Mouse (Mus musculus) heart, postnatal 25 days (tissue): ENCODE data around the gene N4bp2. TPM values are rescaled to one million over a fixed set of nuclear protein-coding genes. Genes with fewer than 3 reads are reported as not detected.

Source experiments
- DNase-seq: peaks from one replicate; pipeline ENCODE4 v3.0.0; 2022; ENCODE audit warnings: low spot score
- intact Hi-C: fragments of 180-260 bp; cut with DNase I; formaldehyde crosslinking; loops from one replicate; pipeline ENCODE4 v1.15.1; 2025
- total RNA-seq, 2 experiments: library from RNA; stranded (reverse); gene quantifications; 2 replicates each; pipeline ENCODE4 v1.2.3; 2021

N4bp2 gene
- total RNA-seq, 2 experiments from 2014 or later, result 15.7 to 15.9 TPM

DNA sequence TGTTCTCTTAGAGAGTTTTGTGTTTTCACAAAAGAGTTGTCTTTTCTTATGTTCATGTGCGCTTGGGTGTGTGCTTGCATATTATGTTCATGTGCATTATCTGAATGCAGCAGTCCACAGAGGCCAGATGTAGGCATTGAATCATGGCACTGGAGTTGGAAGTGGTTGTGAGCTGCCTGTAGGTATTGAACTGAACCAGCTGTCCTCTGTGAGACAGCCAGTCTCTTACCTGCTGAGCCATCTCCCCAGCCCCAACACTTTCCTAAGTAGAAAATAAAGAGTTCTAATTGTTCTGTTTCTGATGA is 32.6 kb downstream of the N4bp2 start:
- intact Hi-C loops, result no loop called here
- DNase-seq, result no peak

DNA sequence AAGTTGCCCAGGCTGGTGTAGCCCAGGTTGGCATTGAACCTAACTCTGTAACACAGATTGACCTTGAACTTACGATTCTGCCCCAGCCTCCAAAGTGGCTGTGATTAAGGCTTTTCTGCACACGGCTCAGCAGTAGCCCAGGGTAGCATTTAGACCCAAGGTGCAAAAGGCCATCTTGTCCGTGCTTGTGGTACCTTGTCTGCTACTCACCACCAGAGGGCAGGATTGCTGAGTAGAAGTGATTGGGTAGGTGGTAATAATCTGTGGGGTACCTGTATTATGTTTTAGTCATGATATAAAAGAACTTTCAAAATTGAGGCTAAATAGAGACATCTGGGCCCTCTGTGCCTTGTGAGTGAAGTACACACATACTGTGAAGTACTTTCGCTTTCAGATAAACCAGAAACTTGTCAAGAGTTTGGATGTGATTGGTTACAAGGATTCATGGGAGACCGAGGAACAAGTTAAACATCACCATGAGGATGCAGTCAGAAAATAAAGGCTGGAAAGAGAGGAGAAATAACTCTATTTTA is 60.3 kb downstream of the N4bp2 start:
- intact Hi-C loops, result loop anchor here (1.0 kb wide), 1 partner anchor 115 kb away; no protein-coding TSS in a partner anchor
- no peak for DNase-seq

DNA sequence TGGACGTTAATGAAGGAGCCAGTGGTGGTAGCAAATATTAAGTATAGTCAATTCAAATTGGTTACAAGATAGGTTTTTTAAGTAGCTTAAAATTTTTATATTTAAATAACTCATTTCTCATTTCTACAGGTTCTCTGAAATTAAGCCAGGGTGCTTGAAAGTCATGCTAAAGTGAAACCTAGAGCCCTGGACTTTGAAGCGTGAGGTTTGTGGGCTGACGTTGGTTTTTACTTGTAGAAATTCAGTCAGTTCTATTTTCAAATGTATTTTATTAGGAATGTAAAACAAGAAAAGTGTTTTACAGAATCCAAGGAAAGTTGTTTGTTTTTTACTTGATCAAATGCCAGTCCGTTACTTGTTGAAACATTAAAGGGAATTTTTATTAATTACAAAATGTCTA is 63.2 kb downstream of the N4bp2 start:
- intact Hi-C loops, result no loop called here
- no peak for DNase-seq

GRCm38 (mm10) chr5:65827102-65827501 is 63.8 kb downstream of the N4bp2 start:
- no peak for DNase-seq
- intact Hi-C loops, result no loop called here

GRCm38 (mm10) chr5:65828261-65828660 is 64.9 kb downstream of the N4bp2 start:
- intact Hi-C loops, result no loop called here
- no peak for DNase-seq

DNA sequence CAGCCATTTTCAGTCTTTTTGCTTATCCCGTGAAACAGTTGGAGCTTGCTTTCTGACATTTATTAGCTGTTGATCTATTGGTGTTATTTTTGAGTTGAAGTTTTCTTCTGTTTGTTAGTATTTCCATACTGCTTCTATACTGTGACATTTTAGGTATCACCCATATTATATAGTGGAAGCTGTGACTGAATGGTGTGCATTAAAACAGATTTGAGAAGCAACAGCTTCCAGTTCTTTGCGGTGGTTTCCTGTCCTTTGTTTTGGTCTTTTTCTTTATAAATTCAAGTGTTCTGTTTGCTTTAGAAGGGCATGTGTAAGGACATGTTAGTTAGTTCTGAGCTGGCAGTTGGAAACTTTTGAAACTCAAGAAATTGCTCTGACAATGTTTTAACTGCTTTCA is 65.7 kb downstream of the N4bp2 start:
- DNase-seq, result no peak
- intact Hi-C loops, result no loop called here

GRCm38 (mm10) chr5:65831917-65832618 is 68.7 kb downstream of the N4bp2 start:
- no peak for DNase-seq
- intact Hi-C loops, result no loop called here

- no peak for DNase-seq
- intact Hi-C loops, result no loop called here
These were observed 69.8 kb downstream of the N4bp2 start for GRCm38 (mm10) chr5:65833092-65833491.

- intact Hi-C loops, result no loop called here
- DNase-seq, result no peak
These were observed 70.6 kb downstream of the N4bp2 start for GRCm38 (mm10) chr5:65833766-65834498.

DNA sequence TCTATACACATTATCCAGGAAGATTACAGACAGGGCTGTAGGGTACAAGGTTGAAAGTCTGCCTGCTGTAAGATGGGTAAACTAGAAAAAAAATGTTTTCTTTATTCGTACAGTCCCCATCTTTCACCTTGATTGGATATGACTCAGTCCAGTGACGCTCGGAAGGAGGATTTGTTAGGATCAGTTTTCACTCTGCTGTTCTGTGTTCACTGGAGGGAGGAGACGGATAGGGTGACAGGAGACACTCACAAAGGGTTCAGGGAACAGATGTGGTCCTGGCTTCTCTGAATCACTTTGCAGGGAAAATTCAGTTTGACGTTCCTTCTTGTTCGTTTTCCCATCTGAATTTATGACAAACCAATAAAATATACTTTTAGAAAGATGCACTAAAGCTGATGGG is 74.7 kb downstream of the N4bp2 start:
- DNase-seq, result no peak

DNA sequence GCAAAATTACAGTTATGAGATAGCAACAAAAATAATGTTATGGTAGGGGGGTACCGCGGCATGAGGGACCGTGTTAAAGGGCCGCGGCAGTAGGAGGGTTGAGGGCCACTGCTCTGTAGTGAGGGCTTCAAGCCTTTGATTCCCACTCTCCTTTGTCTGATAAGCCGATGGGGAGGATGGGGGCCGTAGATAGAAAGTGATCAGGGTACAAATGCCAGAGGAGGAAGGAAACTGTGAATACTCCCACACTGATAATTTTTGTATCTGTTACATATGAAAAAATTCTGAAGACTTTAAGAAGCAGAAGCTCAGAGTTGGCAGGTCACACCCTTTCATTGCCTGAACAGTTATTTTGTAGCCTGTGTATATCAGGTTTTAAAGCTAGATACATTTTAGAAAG is 79.6 kb downstream of the N4bp2 start:
- intact Hi-C loops, result no loop called here
- no peak for DNase-seq

More for the DNA sequence above, 74.7 kb downstream of the N4bp2 start:
- intact Hi-C loops, result no loop called here

- intact Hi-C loops, result no loop called here
- DNase-seq, result no peak
These were observed 83.2 kb downstream of the N4bp2 start for GRCm38 (mm10) chr5:65846534-65846933.

DNA sequence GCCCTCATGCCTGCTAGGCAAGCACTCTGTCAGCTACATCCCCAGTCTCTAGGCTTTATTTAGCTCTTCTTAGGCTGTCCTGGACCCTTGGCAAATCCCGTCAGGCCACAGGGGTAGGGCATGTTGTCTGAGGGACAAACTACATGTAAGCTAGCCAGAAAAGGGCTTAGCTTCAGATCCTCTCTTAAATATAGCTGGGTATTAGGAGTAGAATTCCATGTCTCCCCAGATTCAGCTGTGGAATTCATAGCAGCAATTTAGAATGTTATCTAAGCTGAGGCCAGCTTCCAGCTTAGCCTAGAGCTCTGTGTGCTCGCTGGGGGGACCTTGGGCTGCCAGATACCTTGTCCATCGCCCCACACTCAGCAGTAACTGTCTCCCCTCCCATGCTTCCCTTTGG is 83.6 kb downstream of the N4bp2 start:
- DNase-seq, result no peak
- intact Hi-C loops, result no loop called here

- no peak for DNase-seq
These were observed 84.3 kb downstream of the N4bp2 start for GRCm38 (mm10) chr5:65847656-65848055.

GRCm38 (mm10) chr5:65850765-65851164 is 87.4 kb downstream of the N4bp2 start:
- DNase-seq, result no peak
- intact Hi-C loops, result no loop called here

More at GRCm38 (mm10) chr5:65847656-65848055, 84.3 kb downstream of the N4bp2 start:
- intact Hi-C loops, result no loop called here

- intact Hi-C loops, result no loop called here
- DNase-seq, result no peak
These were observed 91.5 kb downstream of the N4bp2 start for GRCm38 (mm10) chr5:65854786-65855191.

DNA sequence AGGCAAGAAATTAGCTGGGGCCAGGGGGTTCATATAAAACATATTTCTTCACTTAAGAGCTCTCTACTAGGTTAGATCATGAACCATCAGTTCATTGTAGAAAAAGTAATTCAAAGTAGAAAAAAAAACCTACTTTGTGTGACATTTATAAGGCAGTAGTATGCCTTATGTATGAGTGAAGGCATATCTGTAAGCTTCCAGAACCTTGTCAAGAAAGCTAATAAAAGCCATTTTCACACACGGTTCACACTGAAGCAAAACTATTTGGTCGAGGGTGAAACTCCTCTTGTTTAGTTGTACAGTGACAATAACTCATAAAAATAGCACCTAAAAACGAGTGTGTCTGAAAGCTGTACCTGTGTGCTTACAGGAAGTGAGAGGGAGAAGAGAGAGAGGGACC is 92.2 kb downstream of the N4bp2 start:
- intact Hi-C loops, result no loop called here
- DNase-seq, result no peak

GRCm38 (mm10) chr5:65856591-65857411 is 93.5 kb downstream of the N4bp2 start:
- no peak for DNase-seq
- intact Hi-C loops, result no loop called here

DNA sequence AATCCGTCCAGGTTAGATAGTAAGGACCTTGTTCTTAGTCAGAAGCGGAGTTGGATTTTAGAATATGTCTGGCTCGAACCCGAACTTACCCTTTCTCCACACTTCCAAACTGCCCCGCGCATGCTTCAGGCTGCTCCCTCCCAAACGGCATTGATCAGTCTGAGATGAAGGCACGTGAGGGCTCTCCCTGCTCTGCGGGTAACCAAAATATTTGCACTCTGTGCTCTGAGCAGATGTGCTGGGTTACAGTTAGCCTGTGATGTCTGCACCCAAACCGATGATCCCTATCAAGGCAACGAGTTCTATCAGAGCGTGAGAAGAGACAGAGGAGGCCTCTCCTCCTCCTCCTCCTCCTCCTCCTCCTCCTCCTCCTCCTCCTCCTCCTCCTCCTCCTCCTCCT is 94.6 kb downstream of the N4bp2 start:
- no peak for DNase-seq
- intact Hi-C loops, result no loop called here

- intact Hi-C loops, result no loop called here
- no peak for DNase-seq
These were observed 95.0 kb downstream of the N4bp2 start for GRCm38 (mm10) chr5:65858355-65858754.

DNA sequence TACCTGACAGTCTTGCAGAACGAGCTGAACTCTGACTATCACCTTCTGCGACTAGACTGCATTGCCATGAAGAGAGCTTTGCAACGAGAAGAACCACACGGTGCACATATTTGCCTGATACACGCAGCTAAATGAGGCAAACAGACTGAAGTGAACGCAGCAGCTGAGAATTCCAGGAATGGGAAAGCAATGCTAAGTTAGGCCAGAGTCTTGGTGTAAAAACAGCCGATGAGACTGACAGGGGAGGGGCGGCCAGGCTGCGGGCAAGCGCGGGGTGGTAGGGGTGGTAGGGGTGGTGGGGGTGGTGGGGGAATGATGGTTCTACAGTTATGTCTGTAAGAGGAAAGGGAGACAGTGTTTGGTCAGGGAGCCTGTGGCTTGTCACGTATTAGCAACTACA is 95.6 kb downstream of the N4bp2 start:
- DNase-seq, result no peak
- intact Hi-C loops, result no loop called here
